Mouse (Mus musculus) embryo, embryonic 10.5 days (tissue): ENCODE measurements around the gene Ripor3.

ENCODE experiments used
- DNase-seq: peaks from one replicate; pipeline ENCODE4 v3.0.0-alpha.2; 2015; ENCODE audit warnings: low spot score

Gene Ripor3

DNA sequence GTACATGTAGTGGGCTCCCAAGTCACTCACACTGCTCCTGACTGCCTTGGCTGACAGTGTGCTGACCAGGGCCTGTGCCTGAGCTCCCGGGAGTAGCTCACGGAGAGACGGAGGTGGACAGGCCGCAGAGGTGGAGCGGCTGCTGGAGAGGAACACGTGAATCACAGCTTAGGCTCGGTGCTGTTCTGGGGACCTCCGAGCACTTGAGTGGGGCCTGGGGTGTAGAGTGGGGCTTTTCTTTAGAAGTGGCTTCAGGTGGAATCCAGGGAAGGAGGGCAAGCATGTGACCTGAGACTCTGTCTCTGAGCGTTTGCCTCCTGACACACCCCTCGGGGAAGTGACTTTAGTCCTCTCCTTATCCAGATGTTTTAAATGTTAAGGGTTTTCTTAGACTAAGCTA is 56.6 kb downstream of the Ripor3 start:
- no peak for DNase-seq

DNA sequence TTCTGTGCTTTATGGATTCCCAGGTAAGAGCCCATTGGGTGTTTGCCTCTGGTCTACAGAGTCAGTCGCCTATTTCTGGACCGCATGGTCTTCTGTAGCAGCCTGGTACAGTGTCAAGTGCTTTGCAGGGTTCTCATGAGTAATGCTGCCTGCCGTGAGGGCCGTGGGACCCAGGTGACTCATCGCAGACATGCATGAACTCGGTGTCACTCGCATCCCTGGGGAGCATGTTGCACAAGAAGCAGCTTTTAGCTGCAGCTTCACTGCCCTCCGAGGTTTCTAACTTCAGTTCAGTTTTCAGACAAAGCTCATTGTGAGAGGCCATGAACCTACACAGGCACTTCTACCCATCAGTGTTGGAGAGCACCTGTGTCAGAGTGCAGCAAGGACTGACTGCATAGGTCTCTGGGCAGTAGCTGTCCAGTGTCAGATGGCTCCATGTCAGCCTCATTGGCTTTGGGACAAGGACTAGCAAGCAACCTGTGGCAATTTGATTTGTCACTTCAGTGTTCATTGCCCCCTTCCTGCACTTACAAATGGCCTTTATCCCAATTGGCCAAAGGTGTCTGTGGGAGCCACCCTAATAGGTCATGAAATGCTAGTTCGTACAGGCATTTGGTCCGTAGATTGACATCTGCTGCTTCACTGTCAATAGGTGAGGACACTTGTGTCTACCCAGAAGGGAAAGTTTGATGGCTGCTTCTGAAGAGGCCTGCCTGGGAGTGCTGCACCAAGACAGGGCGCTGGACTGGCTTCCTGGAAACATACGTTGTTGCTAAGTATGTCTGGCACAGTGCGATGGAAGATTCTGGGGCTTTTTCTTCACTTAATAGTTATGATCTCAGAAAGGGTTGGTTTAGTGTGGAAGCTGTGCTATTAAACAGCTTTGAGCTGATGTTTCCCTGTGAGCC is 58.9 kb downstream of the Ripor3 start:
- DNase-seq, result no peak

DNA sequence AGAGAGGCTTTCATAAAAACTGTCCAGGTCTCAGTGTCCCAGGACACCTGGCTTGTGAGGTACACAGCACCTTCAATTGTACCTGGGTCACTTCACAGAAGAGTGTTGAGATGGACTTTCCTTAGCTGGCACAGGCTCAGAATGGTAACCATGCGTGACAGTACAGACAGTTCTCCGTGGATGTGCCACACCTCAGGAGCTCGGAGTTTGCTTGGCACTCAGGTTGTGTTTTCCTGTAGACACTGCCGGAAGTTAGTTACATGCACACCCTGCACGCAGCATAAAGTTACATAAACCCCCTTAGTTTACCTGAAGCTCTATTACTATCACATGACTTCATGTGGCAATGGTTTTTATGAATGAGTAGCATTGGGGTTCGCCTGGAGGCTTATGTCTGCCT is 59.7 kb downstream of the Ripor3 start:
- DNase-seq, result no peak

DNA sequence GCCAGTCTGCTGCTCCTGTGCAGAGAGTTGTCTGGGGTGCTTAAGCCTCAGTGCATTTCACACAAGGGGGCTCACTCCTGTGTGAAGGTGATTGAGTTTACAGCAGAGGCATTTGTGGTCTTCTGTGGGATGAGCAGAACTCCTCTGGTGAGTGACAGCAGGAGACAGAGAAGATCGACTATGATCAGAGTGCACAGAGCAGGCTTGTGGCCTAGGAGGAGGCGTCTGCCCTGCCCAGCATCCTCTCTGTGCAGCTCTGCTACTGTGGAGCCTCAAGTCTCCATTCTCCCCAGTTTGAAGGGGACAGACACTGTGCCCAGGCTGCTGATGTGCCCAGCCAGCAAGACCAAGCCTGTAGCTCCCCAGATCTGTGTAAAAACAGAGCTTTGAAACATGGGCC is 60.6 kb downstream of the Ripor3 start:
- no peak for DNase-seq

DNA sequence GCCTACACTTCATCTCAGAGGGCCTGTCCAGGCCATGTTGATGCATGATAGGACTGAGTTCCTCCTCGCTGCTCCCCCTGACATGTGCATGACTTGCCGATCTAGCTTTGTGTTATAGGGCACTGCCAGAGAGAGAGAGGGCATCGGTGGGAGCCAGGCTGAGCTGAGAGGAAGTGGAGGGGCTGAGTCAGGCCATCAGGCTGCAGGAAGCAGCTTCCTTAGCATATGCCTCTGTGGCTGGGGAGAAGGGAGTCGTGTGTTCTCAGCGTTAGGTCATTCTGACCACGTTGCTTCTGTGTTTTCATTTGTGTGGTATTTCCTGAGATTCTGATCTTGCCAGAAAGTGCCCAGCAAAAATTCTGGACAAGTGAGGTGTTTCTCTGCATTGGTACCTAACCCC is 61.2 kb downstream of the Ripor3 start:
- no peak for DNase-seq

DNA sequence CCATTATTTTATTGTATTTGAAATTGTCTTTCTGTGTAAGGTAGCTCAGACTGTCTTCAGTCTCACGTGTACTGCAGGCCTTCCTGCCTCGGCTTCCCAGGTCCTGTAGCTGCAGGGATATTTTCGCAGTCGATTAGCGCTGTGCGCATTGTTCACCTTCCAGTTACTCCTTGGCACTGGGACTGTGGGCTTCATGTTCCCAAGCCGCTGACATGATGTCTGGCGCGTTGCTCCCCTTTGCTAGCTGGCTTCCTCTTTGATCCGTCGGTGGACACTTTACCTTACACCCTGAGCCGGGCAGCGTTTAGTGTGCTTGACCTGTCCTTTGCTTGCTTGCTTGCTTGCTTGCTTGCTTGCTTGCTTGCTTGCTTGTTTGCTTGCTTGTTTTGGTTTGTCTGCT is 61.9 kb downstream of the Ripor3 start:
- DNase-seq, result no peak

DNA sequence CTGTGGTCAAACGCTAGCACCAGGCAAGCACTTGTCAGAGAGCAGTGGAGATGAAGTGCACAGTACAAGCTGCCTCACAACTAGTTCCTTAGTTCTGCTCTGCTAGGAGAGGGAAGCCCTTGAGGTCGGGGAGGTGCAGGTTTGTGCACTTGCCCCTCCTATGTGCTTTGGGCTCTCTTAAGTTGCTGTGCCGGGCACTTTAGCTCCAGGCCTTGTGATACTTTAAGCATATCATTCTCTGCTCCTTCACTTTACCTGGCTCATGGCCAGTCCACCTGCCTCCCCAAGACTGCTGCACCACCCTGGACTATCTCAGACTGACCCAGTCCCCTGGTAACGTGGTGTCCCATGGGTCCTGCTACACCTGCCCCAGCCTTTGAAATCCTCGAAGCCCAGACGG is 62.4 kb downstream of the Ripor3 start:
- DNase-seq, result no peak

DNA sequence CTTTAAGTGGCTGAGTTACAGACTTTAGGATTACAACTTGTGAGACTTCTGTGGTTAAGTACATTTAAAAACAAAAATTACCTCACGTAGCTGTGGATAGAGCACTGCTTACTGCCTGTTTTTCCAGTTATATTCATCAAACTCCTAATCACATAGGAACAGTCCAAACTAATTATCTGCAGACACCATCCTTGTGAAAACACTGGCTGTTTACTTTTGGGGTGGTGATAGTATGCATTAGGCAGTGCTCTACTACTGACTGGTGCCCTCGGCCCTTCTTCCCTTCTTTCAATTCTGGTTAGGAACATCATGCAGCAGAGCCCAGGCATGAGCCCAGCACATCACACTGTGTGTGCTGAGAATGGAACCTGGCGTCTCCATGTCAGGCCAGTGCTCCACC is 63.2 kb downstream of the Ripor3 start:
- DNase-seq, result no peak

DNA sequence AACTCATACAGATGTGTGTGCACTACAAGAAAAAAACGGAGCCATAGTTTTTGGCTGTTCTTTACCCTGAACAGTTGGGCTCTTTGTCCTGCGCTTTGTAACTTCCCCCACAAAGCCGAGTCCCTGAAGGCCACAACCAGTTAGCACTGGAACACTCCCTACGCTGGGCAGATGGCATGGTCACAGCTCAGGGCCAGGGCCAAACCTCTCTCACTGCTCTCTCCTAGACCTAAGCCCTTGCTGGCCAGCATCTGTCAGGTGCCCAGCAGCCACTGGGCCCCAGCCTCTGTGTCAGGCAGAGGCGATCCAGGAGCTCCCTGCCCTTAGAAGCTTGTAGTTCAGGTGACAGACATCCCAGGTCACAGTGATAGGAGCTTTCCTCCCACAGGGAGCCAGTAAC is 65.0 kb downstream of the Ripor3 start:
- no peak for DNase-seq

DNA sequence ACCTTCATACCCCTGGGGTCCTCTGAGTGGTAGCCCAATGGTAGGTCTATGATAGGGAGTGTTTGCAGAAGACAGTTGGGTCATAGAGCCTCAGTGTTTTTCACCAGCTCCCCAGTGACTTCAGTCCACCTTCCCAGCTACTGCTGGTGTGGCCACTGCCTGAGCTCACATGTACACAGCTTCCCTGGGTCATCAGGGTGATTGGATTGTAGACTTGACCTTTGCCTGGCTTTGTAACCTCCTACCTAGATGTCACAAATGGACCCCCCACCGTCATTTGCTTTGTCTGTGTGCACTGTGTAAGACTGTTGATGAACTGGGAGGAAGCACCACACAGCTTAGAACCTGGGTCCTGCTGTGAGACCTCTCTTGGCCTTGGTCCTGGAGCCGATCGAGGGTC is 66.2 kb downstream of the Ripor3 start:
- DNase-seq, result no peak

DNA sequence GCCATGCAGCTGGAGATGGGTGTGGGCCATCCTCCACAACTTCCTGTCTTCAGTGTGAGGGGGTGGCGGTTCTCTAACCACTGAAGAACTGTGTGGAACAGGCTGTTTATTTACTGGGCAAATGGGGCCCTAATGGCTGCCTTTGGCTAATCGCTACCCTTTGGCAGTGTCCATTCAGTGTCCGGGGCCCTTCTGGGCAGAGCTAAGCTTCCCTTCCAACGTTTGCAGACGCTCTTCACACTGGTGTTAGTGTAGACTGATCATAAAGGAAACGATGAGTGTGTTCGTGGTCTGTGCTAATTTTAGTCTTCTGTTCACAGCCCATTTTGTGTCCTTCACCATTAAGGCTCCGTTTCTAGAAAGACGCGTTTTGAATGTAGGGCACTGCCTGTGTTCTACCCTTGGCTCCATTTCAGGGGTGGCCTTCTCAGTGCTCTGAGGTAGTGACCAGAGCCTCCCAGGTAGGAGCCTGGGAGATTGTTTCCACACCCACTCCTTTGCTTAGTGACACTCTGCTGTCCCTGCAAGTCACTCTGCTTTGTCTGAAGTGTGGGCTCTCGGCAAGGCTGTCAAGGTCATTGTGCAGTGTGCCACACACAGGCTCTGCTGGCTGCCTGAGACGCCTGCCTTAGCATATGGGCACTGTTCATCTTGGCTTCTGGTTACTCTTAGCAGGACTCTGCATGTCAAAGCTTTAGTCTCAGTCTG is 67.3 kb downstream of the Ripor3 start:
- DNase-seq, result no peak

DNA sequence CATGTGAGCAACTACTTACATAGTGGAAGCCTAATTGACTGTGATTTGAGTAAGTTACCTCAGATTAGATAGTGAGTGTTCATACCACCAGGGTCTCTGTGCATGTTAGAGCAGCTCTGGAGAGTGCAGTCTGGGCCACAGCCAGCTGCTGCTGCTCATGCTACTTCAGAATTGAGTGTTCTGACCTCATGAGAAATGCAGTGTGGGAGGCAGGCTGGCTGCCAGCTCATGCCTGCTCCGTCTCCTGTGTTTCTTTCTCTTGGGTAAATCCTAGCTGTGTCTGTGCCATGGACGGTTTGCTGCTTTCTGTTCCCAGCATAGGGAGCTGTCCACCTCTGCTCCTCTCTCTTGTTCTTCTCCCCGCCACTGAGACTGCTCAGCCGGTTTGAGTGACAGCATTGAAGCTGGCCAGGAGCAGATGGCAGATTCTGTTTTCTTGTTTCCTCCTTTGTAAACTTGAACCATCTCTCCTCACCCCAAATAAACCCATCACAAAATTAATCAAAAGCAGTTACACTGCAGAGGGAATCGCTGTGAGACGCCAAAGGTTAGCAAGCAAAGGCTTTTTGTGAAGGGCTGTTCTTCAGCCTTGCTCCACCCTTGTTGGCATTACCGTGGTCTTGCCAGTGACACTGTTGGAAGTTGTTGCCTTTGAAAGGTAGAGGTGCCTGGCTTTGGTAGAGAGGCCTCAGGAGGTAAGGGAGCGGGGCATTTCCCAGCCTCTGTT is 68.1 kb downstream of the Ripor3 start:
- no peak for DNase-seq

DNA sequence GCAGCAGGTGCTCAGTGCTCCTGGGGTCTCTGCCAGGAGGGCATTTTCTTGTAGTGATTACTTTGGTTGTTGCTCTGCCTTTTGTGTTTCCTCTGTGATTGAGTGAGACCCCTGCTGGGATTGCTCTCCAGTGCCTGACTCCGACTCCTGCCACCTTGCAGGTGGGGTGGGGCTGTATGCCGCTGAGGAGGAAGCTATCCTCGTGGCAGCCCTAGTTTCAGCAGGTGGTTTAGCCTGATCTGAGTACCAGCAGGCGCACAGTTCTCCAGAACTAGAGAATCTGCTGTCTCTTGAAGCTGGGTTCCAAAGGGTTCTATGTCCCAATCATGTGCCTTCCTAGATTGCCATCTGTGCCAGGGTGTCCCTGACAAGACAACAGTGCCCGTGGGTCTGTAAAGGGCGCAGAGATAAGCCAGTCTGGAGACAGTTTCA is 68.7 kb downstream of the Ripor3 start:
- DNase-seq, result no peak

DNA sequence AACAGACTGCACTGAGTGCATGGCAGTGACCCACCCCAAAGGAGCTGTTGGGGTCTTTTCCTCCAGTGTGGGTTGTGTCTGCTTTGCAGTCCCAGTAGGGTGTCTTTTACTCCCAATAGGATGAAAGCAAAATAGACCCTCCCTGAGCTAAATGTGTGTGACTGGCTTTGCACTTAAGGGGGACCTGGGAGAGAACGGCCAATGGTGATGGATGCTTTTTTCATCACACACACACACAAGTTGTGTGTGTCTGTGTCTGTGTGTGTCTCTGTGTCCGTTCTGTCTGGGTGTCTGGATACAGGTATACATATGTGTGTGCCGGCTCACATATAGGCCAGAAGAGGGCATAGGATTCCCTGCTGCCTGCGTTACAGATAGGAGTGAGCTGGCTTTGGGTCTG is 69.1 kb downstream of the Ripor3 start:
- DNase-seq, result no peak

DNA sequence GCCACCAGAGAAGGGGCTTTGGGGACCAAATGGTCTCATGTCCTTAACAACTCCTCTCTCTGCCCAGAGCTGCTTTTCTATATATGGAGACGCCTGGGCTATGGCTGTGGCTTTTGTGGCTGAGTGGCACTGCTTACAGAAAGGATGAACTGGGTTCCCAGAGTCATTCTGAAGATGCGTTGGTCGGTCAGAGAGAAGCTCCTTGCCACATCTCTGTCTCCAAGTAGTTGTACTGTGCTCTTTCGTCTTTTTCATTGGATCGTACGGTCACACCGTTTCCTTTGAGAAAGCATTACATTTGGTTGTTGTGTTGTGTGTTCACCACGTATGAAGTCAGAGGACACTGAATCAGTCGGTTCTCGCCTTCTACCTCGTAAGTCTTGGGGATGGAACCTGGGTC is 69.8 kb downstream of the Ripor3 start:
- DNase-seq, result no peak

DNA sequence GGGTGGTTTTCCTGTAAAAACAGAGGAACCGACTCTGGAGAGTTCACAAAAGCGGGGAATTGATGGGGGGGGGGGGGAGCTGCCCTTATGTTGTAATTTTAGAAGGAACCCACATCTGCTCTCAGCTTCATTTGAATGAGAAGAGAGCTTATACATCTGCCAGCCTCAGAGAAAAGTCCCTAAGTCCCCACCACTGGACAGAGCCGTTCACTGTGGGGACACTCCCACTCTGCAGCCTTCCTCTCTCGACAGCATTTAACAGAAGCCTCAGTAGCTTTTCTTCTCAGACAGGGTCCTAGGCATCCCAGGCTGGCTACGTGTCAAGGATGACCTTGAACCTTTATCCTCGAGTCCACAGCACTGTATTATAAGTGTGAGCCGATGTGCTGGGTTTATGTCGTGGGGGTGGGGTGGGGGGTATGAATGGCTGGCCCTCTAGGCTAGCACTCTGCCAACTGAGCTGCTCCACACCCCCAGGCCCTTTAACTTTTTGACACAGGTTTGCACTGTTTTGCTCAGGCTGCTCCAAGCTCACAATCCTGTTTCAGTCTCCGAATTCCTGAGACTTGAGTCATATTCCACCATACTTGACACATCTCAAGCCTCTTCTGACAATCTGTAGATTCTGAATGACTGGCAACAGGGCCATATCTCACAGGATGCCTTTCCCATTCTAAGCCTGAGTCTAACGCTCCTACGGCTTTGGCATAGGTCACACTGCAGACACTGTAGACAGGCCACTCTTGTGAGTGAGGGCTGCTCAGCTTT is 70.6 kb downstream of the Ripor3 start:
- no peak for DNase-seq

DNA sequence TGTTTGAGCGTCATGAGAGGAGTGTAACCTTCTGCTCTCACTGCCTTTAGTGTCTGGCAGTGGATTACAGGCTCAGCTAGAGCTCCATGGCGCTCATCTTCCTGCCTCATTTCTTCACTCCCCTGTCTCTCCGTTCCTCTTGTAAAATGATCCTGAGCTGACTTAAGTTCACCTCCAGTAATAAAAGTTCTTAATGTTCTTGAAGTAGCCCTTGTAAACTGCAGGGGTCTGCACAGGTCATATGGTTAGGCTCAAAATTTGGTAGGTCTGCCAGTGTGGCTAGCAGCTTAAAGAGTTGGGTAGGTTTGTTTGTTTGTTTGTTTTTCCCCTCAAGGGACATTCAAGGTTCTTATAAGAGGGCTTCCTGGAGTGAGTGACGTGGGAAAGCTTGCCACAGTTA is 71.2 kb downstream of the Ripor3 start:
- DNase-seq, result no peak

DNA sequence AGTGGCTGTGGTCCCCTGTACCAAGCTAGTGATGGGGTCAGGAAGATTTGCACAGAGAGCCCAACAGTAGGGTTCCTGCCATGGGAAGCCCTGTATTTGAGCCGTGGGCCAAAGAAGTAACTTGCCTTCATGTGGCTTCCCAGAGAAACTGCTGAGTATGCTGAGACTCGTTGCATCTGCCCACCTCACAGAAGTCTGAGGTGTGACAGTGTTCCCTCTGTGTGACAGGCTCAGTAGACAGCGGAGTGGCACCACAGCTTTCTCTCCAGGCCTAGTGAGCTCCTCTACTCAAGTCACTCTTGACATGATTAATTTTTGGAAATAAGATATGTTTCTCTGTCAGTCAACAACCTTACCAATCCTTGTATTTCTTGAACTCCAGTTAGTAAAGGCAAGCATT is 71.6 kb downstream of the Ripor3 start:
- no peak for DNase-seq

DNA sequence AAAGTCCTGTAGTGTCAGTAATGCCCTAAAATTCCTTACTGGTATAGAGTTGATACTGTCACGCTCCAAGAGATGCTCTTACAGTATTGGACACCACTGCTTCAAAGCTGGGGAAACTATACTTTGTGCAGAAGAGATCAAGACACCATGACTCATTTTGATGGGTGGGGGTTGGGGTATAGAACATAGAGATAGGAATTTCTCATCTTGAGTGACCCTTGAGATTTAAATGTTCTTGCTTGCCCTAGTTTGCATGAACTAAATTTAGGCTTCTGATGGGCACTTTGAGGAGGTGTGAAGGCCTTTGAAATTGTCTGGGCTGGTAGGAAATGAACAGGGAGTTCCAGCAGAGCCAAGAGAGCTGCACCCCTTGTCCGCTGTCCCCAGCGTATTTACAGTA is 74.5 kb downstream of the Ripor3 start:
- DNase-seq, result no peak

DNA sequence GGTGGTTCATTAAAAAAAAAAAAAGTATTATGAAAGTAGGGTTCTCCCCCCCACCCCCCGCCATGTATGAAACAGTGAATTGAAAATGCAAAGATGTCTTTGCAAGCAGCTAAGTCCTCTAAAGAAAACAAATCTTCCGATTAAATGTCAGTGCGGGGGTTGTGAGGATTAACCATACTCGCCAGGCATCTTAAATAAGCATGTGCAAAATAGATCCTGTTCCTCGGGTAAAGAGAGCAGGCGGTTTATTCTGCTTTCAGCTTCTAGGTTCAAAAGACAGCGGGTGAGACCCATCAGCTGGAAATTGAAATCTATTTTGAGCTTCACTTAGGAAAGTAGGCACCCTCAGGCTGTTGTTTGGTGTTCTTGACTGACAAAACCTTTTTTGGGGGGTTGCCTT is 77.0 kb downstream of the Ripor3 start:
- no peak for DNase-seq

DNA sequence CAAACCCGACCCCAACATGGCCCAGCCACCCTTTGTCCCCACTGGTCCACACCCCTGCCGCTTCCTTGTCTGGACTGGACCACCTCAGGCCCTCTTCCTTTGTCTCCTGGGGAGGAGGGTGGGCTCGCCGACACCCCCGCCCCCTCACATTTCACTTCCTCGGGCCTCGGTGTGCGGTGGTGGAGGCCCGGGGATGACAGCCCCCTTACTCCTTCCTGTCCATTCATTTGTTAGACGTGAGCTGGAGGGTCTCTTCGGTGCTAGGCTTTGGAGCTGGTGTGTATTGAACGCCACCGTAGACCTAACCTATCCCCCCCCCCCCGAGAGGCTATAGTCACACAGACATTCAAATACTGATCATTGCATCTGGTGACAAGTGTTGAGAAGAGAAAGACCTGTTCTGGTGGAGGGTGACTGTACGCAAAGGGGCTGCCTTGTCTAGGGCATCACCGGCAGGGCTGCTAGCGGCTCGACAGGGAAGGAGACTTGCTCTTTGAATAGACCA is 77.6 kb downstream of the Ripor3 start:
- DNase-seq, result peak; percentile 30
